Mouse (Mus musculus): ENCODE results near the gene Otp. TPM values are rescaled to one million over a fixed set of nuclear protein-coding genes. Genes with fewer than 3 reads are reported as not detected.

Otp gene
- polyA plus RNA-seq, 1 experiment = 3.1 TPM

DNA sequence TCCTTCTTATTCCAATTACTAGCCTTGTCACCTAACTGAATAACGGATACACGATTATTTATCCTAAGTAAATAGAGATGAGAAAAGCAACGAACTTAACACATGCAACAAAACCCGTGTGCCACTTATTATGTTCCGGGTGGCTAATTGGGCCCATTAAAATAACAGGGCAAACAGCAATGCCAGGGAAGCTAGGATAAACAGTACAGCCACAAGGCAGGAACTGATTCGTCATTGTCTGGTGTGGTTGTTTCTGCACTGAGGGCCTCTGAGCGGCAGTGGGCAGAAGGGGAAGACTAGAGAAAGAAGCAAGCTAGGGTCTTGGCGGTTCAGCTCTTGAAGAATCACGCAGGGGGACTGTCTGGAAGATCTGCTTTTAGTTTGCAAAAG is 5.3 kb upstream of the Otp start:
- H3K4me3 ChIP-seq (replicated peaks; ENCODE audit: insufficient read depth, low read depth, low read length) = no peak overlapping the region
- no peaks in the 10 kb centered on the region; the same call in 1 of the 2 replicates for H3K4me1 ChIP-seq (ENCODE audit: control insufficient read depth, insufficient read depth, low read length)
- WGBS = 9% methylated on average over 9 of the region's 9 CpGs
- TF ChIP-seq CTCF (IDR thresholded peaks at IDR 0.05; ENCODE audit: borderline replicate concordance, insufficient read depth, low read depth, low read length) = no peak
- no peak for TF ChIP-seq POLR2A (IDR thresholded peaks at IDR 0.05; ENCODE audit: borderline replicate concordance, insufficient read depth, low read length)
- peaks cover 26% of the 10 kb centered on the region for H3K27me3 ChIP-seq (ENCODE audit: control insufficient read depth, insufficient read depth, low read length)
- H3K27ac ChIP-seq (ENCODE audit: insufficient read depth, low read length) = no peak overlapping the region
- peak in 1 of 2 experiments; percentile 16 for DNase-seq

DNA sequence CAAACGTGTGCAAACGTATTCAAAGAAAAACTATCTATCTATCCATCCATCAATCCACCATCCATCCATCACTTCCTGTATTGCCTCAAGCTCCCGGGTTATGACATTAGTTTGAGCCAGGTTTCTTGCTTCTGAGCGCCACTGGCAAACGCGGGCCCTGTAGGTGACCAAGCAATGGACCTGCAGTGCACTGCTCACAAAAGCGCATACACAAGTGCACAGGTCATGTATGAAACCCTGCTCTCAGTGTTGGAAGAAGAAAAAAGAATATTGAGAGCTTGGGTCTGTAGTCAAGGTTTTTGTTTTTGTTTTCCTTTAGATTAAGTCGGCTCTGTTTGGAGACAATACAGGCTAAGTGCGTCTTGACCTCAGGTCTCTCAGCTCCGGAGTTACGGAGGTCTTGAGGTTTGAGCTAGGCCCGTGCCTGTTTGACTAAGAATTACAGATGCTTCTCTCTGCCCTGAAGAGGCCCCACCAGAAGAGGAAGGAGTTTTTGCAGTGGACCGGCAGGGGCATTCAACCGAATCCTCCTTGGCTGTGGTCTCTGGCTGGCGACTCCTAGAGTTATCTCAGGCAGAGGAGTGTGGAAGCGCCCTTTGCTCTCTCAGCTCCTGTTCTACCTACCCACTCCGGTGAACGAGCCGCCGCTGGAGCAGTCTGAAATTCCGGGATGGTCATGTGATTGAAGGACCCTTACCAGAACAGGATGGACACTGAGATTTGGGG is 4.8 kb upstream of the Otp start:
- Histone ChIP-seq H3K4me3 (replicated peaks; ENCODE audit: insufficient read depth, low read depth, low read length) (no peak overlapping the region), H3K4me1 (ENCODE audit: control insufficient read depth, insufficient read depth, low read length) (no peaks in the 10 kb centered on the region; the same call in 1 of the 2 replicates), H3K27me3 (ENCODE audit: control insufficient read depth, insufficient read depth, low read length) (peaks cover 27% of the 10 kb centered on the region), H3K27ac (ENCODE audit: insufficient read depth, low read length) (no peak overlapping the region)
- no peak for TF ChIP-seq POLR2A (IDR thresholded peaks at IDR 0.05; ENCODE audit: borderline replicate concordance, insufficient read depth, low read length)
- TF ChIP-seq CTCF (IDR thresholded peaks at IDR 0.05; ENCODE audit: borderline replicate concordance, insufficient read depth, low read depth, low read length) = no peak
- DNase-seq = peak in 1 of 2 experiments; percentile 23
- WGBS = 2% methylated on average over 21 of the region's 21 CpGs

DNA sequence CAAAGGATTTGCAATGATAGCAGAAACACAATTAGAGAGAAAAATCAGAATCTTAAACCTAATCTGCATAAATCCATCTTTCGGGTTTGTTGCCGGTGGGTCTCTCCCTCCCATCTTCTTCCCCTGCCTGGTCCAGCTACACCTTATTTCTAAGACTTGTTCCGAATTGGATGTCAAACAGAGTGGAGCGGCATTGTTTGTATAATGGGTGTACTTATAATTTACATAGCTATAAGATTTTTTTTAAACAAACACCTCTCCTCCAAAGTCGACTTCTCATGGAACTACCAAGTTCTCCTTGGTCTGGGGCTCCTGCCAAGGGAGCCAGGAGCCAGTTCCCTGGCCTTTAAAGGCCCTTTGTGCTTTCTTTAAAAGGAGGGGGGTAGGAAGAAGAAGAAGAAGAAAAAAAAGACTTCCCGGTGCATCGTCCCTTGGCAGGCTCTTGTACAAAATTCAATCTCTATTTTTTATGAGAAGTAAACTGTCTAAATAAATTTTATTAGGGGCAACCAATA is 3.5 kb upstream of the Otp start:
- Histone ChIP-seq H3K27ac (ENCODE audit: insufficient read depth, low read length) (no peak overlapping the region), H3K4me3 (replicated peaks; ENCODE audit: insufficient read depth, low read depth, low read length) (no peak overlapping the region), H3K27me3 (ENCODE audit: control insufficient read depth, insufficient read depth, low read length) (peaks cover 34% of the 10 kb centered on the region), H3K4me1 (ENCODE audit: control insufficient read depth, insufficient read depth, low read length) (no peaks in the 10 kb centered on the region; the same call in 1 of the 2 replicates)
- WGBS = 5% methylated on average over 7 of the region's 7 CpGs
- peak in 1 of 2 experiments; percentile 14 for DNase-seq
- no peak for TF ChIP-seq POLR2A (IDR thresholded peaks at IDR 0.05; ENCODE audit: borderline replicate concordance, insufficient read depth, low read length)
- TF ChIP-seq CTCF (IDR thresholded peaks at IDR 0.05; ENCODE audit: borderline replicate concordance, insufficient read depth, low read depth, low read length) = no peak

DNA sequence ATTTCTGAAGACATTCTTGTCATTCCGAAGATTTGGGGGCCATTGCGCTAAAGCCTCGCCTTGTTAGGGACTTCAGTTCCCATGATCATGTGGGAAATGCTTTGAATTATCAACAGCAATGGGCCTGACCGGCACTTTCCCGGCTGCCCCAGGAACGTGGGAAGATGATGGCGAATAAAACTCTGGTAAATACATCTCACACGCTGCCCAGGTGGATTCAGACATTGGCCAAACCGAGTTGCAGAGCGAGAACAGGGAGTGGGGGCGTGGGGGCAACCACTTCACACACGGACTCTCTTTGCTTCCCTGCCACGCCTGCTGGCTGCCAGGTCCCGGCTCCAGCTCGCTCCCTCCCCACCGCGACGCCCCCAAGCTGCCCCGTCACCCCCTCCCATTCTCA is 3.0 kb upstream of the Otp start:
- no peak for TF ChIP-seq POLR2A (IDR thresholded peaks at IDR 0.05; ENCODE audit: borderline replicate concordance, insufficient read depth, low read length)
- TF ChIP-seq CTCF (IDR thresholded peaks at IDR 0.05; ENCODE audit: borderline replicate concordance, insufficient read depth, low read depth, low read length) = no peak
- peaks cover 35% of the 10 kb centered on the region for H3K27me3 ChIP-seq (ENCODE audit: control insufficient read depth, insufficient read depth, low read length)
- WGBS = 3% methylated on average over 19 of the region's 19 CpGs
- no peak overlapping the region for H3K27ac ChIP-seq (ENCODE audit: insufficient read depth, low read length)
- peak in 1 of 2 experiments; percentile 16 for DNase-seq
- no peaks in the 10 kb centered on the region; the same call in 1 of the 2 replicates for H3K4me1 ChIP-seq (ENCODE audit: control insufficient read depth, insufficient read depth, low read length)
- H3K4me3 ChIP-seq (replicated peaks; ENCODE audit: insufficient read depth, low read depth, low read length) = no peak overlapping the region

DNA sequence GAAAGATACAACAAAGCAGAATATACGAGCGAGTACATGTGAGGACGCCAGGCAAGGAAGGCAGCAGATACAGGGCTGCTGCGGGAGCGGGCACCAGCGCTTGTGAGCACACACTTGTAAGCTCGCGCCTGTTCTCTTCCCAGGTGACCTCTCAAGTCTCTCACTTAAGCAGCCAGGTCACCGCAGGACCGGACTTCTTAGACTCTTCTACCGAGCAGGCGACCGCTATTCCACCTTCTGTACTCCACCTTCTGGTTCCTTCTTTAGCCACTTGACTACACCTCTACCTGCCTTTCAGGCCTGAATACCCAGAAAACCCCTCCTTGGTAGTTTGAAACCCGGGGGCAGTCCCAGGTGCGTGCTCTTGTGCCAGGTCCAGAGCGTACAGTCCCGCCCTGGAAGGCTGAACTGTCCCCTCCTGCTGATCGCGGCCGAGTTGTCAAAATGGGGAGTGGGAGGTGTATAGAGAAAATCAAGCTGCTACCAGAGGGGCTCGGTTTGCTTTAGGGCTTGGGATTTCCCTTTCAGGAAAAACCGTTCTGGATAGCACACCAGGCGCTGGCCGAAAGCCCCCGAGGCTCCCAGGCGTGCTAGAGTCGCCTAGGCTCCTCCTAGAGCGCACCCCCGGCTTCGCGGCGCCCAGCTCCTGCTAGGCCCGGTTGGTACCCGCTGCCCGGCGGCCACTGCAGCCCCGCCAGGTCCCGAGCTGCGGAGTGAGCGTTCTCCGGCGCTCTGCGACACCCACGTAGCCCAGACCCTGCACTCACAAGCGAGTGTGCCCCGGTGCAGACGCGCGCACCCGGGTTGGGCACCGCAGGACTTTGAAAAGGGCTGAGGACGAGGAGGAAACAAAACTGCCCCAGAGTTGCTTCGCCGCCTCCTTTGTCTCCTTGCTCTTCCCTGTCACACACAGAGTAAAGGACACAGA is 2.0 kb upstream of the Otp start:
- Histone ChIP-seq H3K4me3 (replicated peaks; ENCODE audit: insufficient read depth, low read depth, low read length) (no peak overlapping the region), H3K4me1 (ENCODE audit: control insufficient read depth, insufficient read depth, low read length) (no peaks in the 10 kb centered on the region; the same call in 1 of the 2 replicates), H3K27me3 (ENCODE audit: control insufficient read depth, insufficient read depth, low read length) (peaks cover 35% of the 10 kb centered on the region), H3K27ac (ENCODE audit: insufficient read depth, low read length) (no peak overlapping the region)
- peak in 1 of 2 experiments; percentile 30 for DNase-seq
- TF ChIP-seq POLR2A (IDR thresholded peaks at IDR 0.05; ENCODE audit: borderline replicate concordance, insufficient read depth, low read length) (no peak), CTCF (IDR thresholded peaks at IDR 0.05; ENCODE audit: borderline replicate concordance, insufficient read depth, low read depth, low read length) (no peak)
- WGBS = 3% methylated on average over 54 of the region's 54 CpGs

DNA sequence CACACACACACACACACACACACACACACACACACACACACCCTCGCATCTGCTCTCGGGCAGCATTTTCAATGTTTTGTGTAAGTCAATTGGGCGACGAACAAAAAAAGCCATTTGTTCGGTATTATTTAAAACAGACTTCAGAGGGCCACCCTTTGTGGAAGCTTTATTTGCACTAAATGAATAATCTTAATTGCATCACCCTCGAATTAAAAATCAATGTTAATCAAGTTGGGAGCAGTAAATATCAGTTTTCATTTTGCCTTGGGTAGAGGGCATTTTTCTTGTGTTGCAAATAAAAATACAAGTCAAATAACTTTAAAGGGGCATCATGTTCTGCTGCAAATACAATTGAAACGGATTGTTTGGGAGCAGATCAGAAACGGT is 1.4 kb upstream of the Otp start:
- Histone ChIP-seq H3K27ac (ENCODE audit: insufficient read depth, low read length) (no peak overlapping the region), H3K4me1 (ENCODE audit: control insufficient read depth, insufficient read depth, low read length) (no peaks in the 10 kb centered on the region; the same call in 1 of the 2 replicates), H3K4me3 (replicated peaks; ENCODE audit: insufficient read depth, low read depth, low read length) (no peak overlapping the region), H3K27me3 (ENCODE audit: control insufficient read depth, insufficient read depth, low read length) (peaks cover 32% of the 10 kb centered on the region; the same call in 1 of the 2 replicates)
- TF ChIP-seq CTCF (IDR thresholded peaks at IDR 0.05; ENCODE audit: borderline replicate concordance, insufficient read depth, low read depth, low read length) = no peak
- no peak for TF ChIP-seq POLR2A (IDR thresholded peaks at IDR 0.05; ENCODE audit: borderline replicate concordance, insufficient read depth, low read length)
- DNase-seq = no peak
- WGBS = 4% methylated on average over 8 of the region's 8 CpGs

DNA sequence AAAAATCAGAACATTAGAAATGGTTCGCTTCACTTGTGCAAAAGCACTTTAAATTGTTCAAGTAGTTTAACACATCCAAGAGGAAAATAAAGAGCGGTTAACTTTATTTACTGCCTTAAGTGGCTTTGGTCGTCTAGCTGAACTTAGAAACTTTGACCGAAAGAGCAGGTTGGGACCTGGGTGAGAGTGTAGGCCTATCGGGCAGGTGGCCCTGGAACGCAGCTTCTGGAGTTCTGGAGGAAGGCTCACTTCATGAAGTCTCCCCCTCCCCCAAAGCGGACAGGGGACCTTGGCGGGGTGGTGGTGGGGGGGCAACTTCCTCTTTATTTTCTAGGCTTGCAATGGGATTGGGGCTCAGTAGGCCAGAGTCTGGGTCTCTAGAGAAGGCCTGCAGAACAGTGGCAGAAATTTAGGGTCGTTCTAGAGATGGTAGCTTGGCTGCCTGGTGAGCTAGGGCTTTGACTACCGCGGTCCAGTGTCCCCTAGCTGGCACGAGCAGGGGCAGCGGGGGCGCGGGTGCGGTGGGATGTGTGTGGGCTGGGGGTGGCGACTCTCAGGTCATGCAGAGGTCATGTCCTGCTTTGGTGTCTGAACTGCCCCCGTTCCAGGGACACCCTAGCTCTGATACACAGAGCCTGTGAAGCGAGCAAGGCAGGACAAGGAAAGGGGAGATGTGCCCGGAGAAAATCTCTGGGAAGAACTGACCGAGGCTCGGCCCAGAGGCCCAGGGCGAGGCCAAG is 576 bp upstream of the Otp start:
- TF ChIP-seq POLR2A (IDR thresholded peaks at IDR 0.05; ENCODE audit: borderline replicate concordance, insufficient read depth, low read length) (no peak), CTCF (IDR thresholded peaks at IDR 0.05; ENCODE audit: borderline replicate concordance, insufficient read depth, low read depth, low read length) (no peak)
- Histone ChIP-seq H3K27me3 (ENCODE audit: control insufficient read depth, insufficient read depth, low read length) (peaks cover 27% of the 10 kb centered on the region; the same call in 1 of the 2 replicates), H3K4me3 (replicated peaks; ENCODE audit: insufficient read depth, low read depth, low read length) (no peak overlapping the region), H3K27ac (ENCODE audit: insufficient read depth, low read length) (no peak overlapping the region), H3K4me1 (ENCODE audit: control insufficient read depth, insufficient read depth, low read length) (no peaks in the 10 kb centered on the region; the same call in 1 of the 2 replicates)
- WGBS = 4% methylated on average over 23 of the region's 23 CpGs
- DNase-seq = peak in 1 of 2 experiments; percentile 38
